Mouse (Mus musculus): ENCODE data around the gene Avp. TPM values are rescaled to one million over a fixed set of nuclear protein-coding genes. Genes with fewer than 3 reads are reported as not detected.
A peak's percentile ranks its signal among the peaks of the same experiment; 100 is the strongest.

Gene Avp
- total RNA-seq (2015; ENCODE audit: low replicate concordance) (not detected in 2 replicates), total RNA-seq (2017; ENCODE audit: low replicate concordance) (not detected in 2 replicates)

GRCm38 (mm10) chr2:130582552-130582951 is at the start of gene Avp:
Avp (minus strand) TSS chr2:130582554.
- ATAC-seq (replicated peaks; ENCODE audit: low FRiP score, poor library complexity, severe bottlenecking), result no peak

DNA sequence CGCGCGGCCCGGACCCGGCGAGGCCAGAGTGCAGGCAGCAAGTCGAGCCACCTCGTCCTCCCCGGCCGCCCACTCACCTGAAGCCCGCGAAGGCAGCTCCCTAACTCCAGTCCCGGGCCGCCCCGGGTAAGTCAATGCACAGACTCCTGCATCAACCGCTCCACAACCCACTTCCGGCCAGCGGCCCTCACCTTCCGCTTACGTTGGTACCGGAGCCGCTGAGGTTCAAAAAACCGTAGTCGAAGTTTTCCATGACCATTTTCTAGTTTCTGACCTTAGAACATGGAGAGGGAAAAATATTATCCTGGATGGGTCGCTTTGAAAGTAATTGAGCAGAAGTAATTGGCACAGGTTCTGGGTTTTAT is 47.5 kb upstream of the Avp start, which contains the start of the genes Fastkd5 and Ubox5:
Gene Fastkd5 (minus strand): TSS at position 189 of the 365 bp plus-strand sequence.
Gene Ubox5 (minus strand): TSS at position 200 of the 365 bp plus-strand sequence.
- peak; percentile 91 for ATAC-seq (replicated peaks; ENCODE audit: low FRiP score, poor library complexity, severe bottlenecking)

DNA sequence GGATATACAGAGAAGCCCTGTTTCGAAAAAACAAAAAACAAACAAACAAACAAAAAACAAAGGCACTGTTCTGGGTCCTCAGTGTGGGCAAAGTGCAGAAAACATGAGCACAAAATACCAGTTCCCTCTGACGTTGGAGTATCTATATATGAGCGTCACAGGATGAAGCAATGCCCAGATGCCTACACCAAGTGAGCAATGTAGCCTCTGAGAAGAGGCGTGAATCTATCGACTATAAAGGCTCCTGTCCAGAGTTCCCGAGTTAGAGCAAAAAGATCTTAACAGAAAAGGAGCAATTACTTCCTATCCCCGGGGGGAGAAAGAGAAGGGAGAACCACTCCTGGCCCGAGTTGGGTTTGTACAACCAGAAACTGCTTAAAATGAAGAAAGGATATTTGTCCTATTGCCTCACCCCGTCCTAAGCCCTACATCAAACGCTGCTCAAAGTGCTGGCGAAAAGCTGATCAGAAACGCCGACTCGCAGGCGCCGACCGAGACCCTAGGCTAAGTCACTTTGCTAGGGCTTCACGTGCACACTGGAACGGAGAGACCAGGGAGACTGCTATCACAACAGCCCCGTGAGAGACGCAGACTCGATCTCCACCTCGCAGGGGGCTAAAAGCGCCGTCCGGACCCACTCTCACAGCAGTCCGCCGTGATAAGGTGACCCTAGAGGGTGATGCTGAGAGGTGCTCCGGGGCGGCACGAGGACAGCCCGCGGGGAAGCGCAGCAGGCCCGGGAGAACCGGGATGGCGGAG is 46.9 kb upstream of the Avp start:
- ATAC-seq (replicated peaks; ENCODE audit: low FRiP score, poor library complexity, severe bottlenecking), result peak; percentile 72

GRCm38 (mm10) chr2:130628424-130628823 is 46.1 kb upstream of the Avp start:
- no peak for ATAC-seq (replicated peaks; ENCODE audit: low FRiP score, poor library complexity, severe bottlenecking)

GRCm38 (mm10) chr2:130618972-130619371 is 36.6 kb upstream of the Avp start:
- ATAC-seq (replicated peaks; ENCODE audit: low FRiP score, poor library complexity, severe bottlenecking), result no peak

GRCm38 (mm10) chr2:130613091-130613490 is 30.7 kb upstream of the Avp start:
- ATAC-seq (replicated peaks; ENCODE audit: low FRiP score, poor library complexity, severe bottlenecking), result peak; percentile 63; the same call in 1 of the 2 replicates

DNA sequence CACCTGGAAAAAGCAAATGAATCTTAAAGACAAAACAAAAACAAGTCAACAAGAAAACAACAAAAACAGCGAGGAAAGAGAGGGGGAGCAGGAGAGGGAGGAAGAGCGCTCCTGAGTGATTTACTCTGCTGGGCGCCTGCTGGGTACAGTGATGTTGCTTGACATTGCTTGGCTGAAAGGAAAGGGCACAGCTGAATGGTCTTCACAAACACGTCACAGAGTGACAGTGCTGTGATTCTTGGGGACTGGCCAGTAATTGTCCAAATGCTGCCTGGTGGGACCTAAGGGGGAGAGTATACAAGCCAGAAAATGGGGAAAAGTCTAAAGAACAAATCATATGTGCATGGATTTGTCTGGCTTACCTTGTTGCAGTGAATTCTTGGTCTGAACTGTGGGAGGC is 19.8 kb upstream of the Avp start:
- no peak for ATAC-seq (replicated peaks; ENCODE audit: low FRiP score, poor library complexity, severe bottlenecking)

DNA sequence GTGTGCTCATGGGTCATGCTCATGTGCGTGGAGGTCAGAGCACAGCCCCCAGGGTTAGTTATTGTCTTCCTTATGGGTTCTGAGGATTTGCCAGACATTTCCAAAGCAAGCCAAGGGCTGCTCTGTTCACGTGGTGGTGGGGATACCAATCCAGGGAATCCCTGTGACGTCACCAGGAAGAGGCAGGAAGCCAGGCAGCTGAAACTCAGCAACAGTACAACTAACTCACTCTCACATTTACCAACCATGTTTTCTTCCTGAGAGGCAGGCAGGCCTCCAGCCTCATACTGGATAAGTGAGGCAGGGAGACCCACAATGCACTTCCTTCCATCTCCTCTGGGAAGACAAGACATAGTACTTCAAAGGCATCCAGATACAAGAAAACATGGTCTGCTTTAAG is 16.0 kb upstream of the Avp start:
- ATAC-seq (replicated peaks; ENCODE audit: low FRiP score, poor library complexity, severe bottlenecking), result no peak

DNA sequence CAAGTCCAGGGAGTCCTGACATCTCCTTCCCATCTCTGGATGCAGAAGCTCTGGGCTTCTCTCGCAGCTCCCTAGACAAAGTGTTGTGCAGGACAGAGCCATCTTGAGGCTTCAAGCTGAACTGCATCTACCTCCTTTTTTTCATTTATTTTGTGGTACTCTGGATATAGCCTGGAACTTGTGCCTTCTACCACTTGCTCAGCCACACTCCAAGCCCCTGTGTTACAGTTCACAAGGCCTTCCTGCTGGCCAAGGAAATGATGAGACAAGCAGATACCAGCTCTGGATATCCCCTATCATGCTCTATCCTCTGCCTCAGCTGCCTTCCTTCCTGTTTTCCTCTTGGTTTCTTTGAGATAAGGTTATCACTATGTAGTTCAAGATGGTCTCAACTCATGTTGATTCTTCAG is 15.3 kb upstream of the Avp start:
- ATAC-seq (replicated peaks; ENCODE audit: low FRiP score, poor library complexity, severe bottlenecking), result 0 out of 2 replicates have a peak, but pooled peaks have one; percentile 46

- no peak for ATAC-seq (replicated peaks; ENCODE audit: low FRiP score, poor library complexity, severe bottlenecking)
These were observed 13.2 kb upstream of the Avp start for GRCm38 (mm10) chr2:130595596-130595995.

- ATAC-seq (replicated peaks; ENCODE audit: low FRiP score, poor library complexity, severe bottlenecking), result no peak
These were observed 8.7 kb upstream of the Avp start for GRCm38 (mm10) chr2:130591016-130591415.

DNA sequence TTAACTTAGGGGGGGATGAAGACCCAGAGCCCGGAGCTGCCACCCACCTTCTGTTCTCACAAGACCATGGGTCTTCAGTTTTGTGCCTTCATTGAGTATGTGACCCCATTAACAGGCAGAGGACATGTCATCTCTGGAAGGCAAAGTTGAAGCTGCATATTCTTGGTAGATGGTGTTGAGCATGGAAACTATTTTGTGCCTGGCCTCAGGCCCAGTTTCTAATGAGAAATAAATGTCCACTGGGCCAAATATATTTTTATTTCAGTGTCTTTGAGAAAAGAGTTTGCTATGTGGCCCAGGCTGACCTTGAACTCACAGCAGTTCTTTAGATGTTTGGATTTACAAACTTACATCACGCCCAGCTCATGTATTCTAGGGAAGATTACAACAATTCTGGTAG is 7.4 kb upstream of the Avp start:
- no peak for ATAC-seq (replicated peaks; ENCODE audit: low FRiP score, poor library complexity, severe bottlenecking)

GRCm38 (mm10) chr2:130589157-130589556 is 6.8 kb upstream of the Avp start:
- no peak for ATAC-seq (replicated peaks; ENCODE audit: low FRiP score, poor library complexity, severe bottlenecking)

DNA sequence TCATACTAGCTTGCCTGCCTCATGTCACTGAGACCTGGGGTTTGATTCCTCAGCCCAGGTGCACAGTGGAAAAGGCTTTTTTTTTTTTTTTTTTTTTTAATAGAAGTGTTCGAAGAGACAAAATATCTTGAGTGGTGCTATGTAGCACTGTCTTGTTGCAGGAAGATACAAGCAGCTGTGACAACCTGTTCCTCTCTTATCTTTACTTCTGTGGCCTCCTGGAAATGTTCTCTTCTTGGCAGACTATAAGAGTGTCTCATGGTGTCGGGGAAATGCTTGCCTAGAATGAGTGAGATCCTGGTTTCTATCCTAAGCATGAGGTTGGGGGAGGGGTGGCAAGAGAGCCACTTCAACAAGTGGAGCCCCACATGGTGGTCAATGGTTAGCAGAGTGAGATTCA is 6.0 kb upstream of the Avp start:
- no peak for ATAC-seq (replicated peaks; ENCODE audit: low FRiP score, poor library complexity, severe bottlenecking)

GRCm38 (mm10) chr2:130586016-130586415 is 3.7 kb upstream of the Avp start:
- no peak for ATAC-seq (replicated peaks; ENCODE audit: low FRiP score, poor library complexity, severe bottlenecking)

GRCm38 (mm10) chr2:130583902-130584560 is 1.7 kb upstream of the Avp start:
- no peak for ATAC-seq (replicated peaks; ENCODE audit: low FRiP score, poor library complexity, severe bottlenecking)

GRCm38 (mm10) chr2:130581201-130581600 is 1.2 kb downstream of the Avp start:
- no peak for ATAC-seq (replicated peaks; ENCODE audit: low FRiP score, poor library complexity, severe bottlenecking)

- no peak for ATAC-seq (replicated peaks; ENCODE audit: low FRiP score, poor library complexity, severe bottlenecking)
These were observed 2.6 kb downstream of the Avp start for GRCm38 (mm10) chr2:130579791-130580190.

- peak; percentile 44; the same call in 1 of the 2 replicates for ATAC-seq (replicated peaks; ENCODE audit: low FRiP score, poor library complexity, severe bottlenecking)
These were observed 4.2 kb downstream of the Avp start for GRCm38 (mm10) chr2:130578148-130578547.

DNA sequence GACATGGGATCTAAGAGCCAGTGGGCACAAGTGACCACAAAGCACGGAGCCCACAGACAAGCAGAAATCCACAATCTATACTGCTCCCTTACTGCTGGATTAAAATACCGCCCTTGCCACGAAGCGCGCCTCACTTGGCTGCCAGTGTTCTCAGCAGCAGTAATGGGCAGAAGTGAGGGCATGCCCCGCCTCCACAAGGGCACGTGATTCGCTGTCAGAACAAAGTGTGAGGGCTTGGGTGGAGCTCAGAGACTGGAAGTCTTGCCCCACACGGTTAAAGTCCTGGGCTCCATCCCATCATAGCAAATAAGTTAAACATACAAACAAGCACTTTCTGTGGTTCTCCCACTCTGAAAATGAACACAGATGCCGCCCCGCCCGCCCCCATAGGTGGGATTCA is 4.7 kb downstream of the Avp start:
- no peak for ATAC-seq (replicated peaks; ENCODE audit: low FRiP score, poor library complexity, severe bottlenecking)

DNA sequence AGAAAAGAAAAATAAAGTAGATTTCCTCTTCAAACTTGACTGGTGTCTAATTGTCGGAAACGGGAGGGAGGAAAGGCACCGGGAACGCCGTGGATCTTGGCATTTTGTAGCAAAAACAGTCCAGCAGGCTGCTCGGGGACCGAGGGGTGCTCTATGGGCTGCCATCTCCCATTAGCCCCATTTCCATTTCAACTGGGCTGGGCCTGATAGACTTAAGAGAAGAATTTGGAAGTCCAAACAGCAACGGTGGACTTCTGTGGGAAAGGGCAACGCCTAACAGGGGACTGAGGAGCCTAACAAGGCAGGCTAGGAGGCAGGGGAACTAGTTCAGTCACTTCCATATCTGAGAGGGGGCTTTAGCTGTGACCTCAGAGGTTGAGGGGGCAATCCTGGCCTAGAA is 5.3 kb downstream of the Avp start:
- ATAC-seq (replicated peaks; ENCODE audit: low FRiP score, poor library complexity, severe bottlenecking), result no peak
